Mouse (Mus musculus): ENCODE results near the gene Carmil2. TPM values are rescaled to one million over a fixed set of nuclear protein-coding genes. Genes with fewer than 3 reads are reported as not detected.

The Carmil2 gene
- total and polyA plus RNA-seq, 3 experiments = 0.22 to 2.4 (median 0.59) TPM

DNA sequence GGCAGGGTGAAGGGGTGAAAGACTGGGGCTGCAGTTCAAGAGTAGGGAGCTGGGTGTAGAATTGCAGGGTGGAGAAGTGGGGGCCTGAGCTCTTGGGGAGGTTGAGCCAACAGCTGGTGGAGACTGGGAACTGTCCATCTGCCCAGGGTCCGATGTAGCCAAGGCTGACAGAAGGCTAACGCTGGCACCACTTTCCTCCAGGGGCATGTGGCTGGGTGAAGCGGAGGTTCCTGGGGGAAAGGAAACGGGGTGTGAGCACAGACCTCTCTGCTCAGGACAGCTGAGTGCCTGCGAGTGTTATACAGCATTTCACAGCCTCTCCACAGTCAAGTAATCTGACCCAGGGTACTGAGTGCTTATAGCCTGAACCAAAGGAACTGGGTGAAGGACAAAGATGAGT lies 12.7 kb downstream of the Carmil2 start:
- DNase-seq (ENCODE audit: low spot score) (no peak), ATAC-seq (ENCODE audit: extremely low read depth, insufficient number of reproducible peaks, low FRiP score, poor library complexity, severe bottlenecking) (no peak)
- TF ChIP-seq GATA2 (IDR thresholded peaks at IDR 0.05; ENCODE audit: borderline replicate concordance, low read depth, low read length) (no peak), TAL1 (conservative IDR thresholded peaks at IDR 0.05; ENCODE audit: low read depth, low read length) (no peak), GATA1 (IDR thresholded peaks at IDR 0.05; ENCODE audit: borderline replicate concordance, low read length) (no peak)
- Histone ChIP-seq H3K27me3 (ENCODE audit: insufficient read depth, low read length) (no peaks in the 10 kb centered on the region), H3K4me1 (ENCODE audit: insufficient read depth, low read depth, low read length) (peaks cover 50% of the 10 kb centered on the region), H3K4me3 (ENCODE audit: low read depth, low read length) (no peak overlapping the region), H3K9me3 (replicated peaks) (no peaks in the 10 kb centered on the region), H3K36me3 (replicated peaks) (peaks cover 79% of the 10 kb centered on the region)

DNA sequence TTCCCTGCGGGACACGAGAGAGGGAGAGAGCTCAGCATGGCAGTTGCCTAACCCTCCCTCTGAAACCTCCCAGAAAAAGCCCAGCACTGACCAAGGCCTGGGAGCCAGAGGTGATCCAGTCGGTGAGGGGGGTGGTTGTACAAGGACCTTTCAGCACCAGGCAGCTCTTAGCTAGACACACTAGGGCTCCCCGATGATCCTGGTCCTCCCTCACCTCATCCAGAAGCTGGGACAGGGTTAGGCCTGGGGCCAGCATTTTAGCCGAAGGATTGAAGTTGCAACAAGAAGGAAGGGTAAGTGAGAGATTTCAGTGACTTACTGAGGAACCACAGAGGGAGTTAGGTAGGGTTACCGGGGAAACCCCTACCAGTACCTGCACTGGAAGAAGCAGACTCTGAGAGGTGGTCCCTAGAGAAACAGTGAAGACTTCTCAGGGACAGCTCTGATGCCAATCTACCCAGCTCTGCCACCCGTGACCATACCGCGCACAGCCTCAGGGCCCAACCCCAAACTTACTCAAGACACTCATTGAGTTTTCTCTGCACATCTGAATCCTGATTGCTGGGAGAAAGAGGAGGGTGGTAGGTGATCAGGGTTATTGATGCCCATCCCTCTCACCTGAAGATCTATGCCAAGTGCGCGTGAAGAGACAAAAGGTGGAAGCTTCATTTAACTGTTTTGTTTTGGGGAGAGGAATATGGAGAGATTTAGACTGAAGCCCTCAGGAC lies 13.6 kb downstream of the Carmil2 start:
- DNase-seq (ENCODE audit: low spot score) (no peak), ATAC-seq (ENCODE audit: extremely low read depth, insufficient number of reproducible peaks, low FRiP score, poor library complexity, severe bottlenecking) (no peak)
- Histone ChIP-seq H3K36me3 (replicated peaks) (peaks cover 83% of the 10 kb centered on the region), H3K9me3 (replicated peaks) (no peaks in the 10 kb centered on the region), H3K27me3 (ENCODE audit: insufficient read depth, low read length) (no peaks in the 10 kb centered on the region), H3K4me3 (ENCODE audit: low read depth, low read length) (peak overlapping the region; percentile 79; the same call in 1 of the 2 replicates), H3K4me1 (ENCODE audit: insufficient read depth, low read depth, low read length) (peaks cover 45% of the 10 kb centered on the region)
- no peak for TF ChIP-seq GATA2 (IDR thresholded peaks at IDR 0.05; ENCODE audit: borderline replicate concordance, low read depth, low read length)

DNA sequence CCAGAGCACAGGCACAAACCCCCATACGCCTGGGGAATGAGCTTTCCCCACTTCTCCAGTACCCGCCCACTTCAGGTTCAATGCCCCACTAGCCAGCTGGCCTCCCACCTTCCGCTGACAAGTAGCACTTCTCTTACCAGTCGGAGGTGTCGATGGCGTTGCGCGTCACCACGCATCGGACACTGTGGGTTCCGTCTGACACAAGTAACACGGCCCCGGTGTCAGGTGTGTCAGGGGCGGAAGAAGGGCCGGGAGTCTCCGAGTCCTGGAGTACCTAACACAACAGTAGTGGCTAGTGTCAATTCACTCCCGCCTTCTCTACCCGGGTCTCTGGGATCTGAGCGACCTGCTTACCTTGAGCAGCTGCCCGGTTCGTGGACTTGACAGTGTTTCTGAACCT lies 14.5 kb downstream of the Carmil2 start:
- ATAC-seq (ENCODE audit: extremely low read depth, insufficient number of reproducible peaks, low FRiP score, poor library complexity, severe bottlenecking) (peak; percentile 42), DNase-seq (ENCODE audit: low spot score) (peak; percentile 77)
- Histone ChIP-seq H3K36me3 (replicated peaks) (peaks cover 83% of the 10 kb centered on the region), H3K4me3 (ENCODE audit: low read depth, low read length) (peak overlapping the region; percentile 79), H3K4me1 (ENCODE audit: insufficient read depth, low read depth, low read length) (peaks cover 49% of the 10 kb centered on the region), H3K9me3 (replicated peaks) (no peaks in the 10 kb centered on the region), H3K27me3 (ENCODE audit: insufficient read depth, low read length) (no peaks in the 10 kb centered on the region)
- TF ChIP-seq CTCF (IDR thresholded peaks at IDR 0.05; ENCODE audit: low read depth, low read length) = no peak
- TF ChIP-seq POLR2AphosphoS5 (IDR thresholded peaks at IDR 0.05; ENCODE audit: insufficient replicate concordance, low read depth, low read length) = no peak
- no peak for TF ChIP-seq GATA1 (IDR thresholded peaks at IDR 0.05; ENCODE audit: borderline replicate concordance, low read length)
- TF ChIP-seq TAL1 (conservative IDR thresholded peaks at IDR 0.05; ENCODE audit: low read depth, low read length) = no peak
- TF ChIP-seq GATA2 (IDR thresholded peaks at IDR 0.05; ENCODE audit: borderline replicate concordance, low read depth, low read length) = no peak

DNA sequence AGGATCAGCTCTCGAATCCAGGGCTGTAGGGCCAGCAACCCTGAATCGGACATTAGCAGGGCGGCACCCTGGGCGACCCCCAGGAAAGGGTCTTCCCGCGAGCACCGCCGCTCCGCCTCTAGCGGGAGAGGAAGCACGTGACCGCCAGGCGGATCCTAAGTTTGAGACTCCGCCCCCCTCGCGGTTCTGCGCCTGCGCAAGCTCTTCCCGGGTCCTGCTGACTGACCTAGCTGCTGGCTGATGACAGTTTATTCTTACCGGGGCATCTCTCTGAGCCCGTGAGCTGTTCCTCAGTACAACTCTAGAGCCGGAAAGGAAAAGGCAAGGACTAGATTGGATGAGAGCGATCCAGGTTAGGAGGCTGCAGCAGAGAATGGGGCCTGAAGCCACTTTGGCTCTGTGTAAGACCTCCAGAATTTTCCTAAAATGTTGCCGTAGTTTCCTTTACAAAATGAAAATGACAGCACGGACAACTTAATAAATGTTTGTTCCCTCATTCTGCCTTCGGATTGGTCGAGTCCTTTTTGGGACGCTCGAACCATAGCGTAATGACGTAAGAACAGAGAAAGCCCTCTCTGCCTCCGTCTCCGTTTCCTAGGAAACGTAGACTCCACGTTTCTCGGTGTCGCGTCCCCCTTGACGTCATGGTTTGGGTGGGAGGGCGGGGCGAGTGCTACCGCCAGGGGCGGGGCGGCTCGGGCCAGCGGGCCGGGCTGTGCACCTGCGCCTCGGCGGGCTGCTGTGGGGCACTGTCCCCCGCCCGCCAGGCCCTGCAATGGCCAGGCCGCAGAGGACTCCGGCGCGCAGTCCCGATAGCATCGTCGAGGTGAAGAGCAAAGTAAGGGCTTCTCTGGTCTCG lies 15.1 kb downstream of the Carmil2 start, which contains the start of the genes Acd and Pard6a:
TSS of gene Acd (minus strand) at position 137 of the 859 bp plus-strand sequence.
TSS of gene Pard6a (plus strand) at position 183 of the 859 bp plus-strand sequence.
- DNase-seq (ENCODE audit: low spot score) (peak; percentile 99), ATAC-seq (ENCODE audit: extremely low read depth, insufficient number of reproducible peaks, low FRiP score, poor library complexity, severe bottlenecking) (peak; percentile 74)
- peaks cover 83% of the 10 kb centered on the region for H3K36me3 ChIP-seq (replicated peaks)
- H3K9me3 ChIP-seq (replicated peaks) = no peaks in the 10 kb centered on the region
- H3K27me3 ChIP-seq (ENCODE audit: insufficient read depth, low read length) = no peaks in the 10 kb centered on the region
- peak within 1 kb of the TSS; percentile 79 for H3K4me3 ChIP-seq (ENCODE audit: low read depth, low read length)
- H3K4me1 ChIP-seq (ENCODE audit: insufficient read depth, low read depth, low read length) = peaks cover 53% of the 10 kb centered on the region
- TF ChIP-seq GATA2 (IDR thresholded peaks at IDR 0.05; ENCODE audit: borderline replicate concordance, low read depth, low read length) = no peak
- TF ChIP-seq TAL1 (conservative IDR thresholded peaks at IDR 0.05; ENCODE audit: low read depth, low read length) = no peak
- TF ChIP-seq CTCF (IDR thresholded peaks at IDR 0.05; ENCODE audit: low read depth, low read length) = no peak
- no peak for TF ChIP-seq POLR2AphosphoS5 (IDR thresholded peaks at IDR 0.05; ENCODE audit: insufficient replicate concordance, low read depth, low read length)
- no peak for TF ChIP-seq GATA1 (IDR thresholded peaks at IDR 0.05; ENCODE audit: borderline replicate concordance, low read length)

DNA sequence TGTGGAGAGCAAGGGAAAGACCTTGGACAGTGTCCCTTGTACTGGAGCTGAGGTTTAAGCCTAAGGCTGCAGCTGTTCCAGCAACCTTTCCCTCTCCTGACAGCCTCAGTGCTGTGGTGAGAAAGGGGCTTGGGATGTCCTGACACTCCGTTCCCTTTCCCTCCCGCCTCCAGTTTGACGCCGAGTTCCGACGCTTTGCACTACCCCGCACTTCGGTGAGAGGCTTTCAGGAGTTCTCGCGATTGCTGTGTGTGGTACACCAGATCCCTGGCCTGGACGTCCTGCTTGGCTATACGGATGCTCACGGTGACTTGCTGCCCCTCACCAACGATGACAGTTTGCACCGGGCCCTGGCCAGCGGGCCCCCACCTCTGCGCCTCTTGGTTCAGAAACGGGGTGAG lies 15.9 kb downstream of the Carmil2 start:
- no peak for DNase-seq (ENCODE audit: low spot score)
- TF ChIP-seq GATA2 (IDR thresholded peaks at IDR 0.05; ENCODE audit: borderline replicate concordance, low read depth, low read length) (no peak), POLR2AphosphoS5 (IDR thresholded peaks at IDR 0.05; ENCODE audit: insufficient replicate concordance, low read depth, low read length) (0 out of 2 replicates have a peak, but pooled peaks have one; percentile 46)
- Histone ChIP-seq H3K9me3 (replicated peaks) (no peaks in the 10 kb centered on the region), H3K4me3 (ENCODE audit: low read depth, low read length) (peak overlapping the region; percentile 79), H3K27me3 (ENCODE audit: insufficient read depth, low read length) (no peaks in the 10 kb centered on the region), H3K36me3 (replicated peaks) (peaks cover 79% of the 10 kb centered on the region), H3K4me1 (ENCODE audit: insufficient read depth, low read depth, low read length) (peaks cover 56% of the 10 kb centered on the region)
- no peak for ATAC-seq (ENCODE audit: extremely low read depth, insufficient number of reproducible peaks, low FRiP score, poor library complexity, severe bottlenecking)

DNA sequence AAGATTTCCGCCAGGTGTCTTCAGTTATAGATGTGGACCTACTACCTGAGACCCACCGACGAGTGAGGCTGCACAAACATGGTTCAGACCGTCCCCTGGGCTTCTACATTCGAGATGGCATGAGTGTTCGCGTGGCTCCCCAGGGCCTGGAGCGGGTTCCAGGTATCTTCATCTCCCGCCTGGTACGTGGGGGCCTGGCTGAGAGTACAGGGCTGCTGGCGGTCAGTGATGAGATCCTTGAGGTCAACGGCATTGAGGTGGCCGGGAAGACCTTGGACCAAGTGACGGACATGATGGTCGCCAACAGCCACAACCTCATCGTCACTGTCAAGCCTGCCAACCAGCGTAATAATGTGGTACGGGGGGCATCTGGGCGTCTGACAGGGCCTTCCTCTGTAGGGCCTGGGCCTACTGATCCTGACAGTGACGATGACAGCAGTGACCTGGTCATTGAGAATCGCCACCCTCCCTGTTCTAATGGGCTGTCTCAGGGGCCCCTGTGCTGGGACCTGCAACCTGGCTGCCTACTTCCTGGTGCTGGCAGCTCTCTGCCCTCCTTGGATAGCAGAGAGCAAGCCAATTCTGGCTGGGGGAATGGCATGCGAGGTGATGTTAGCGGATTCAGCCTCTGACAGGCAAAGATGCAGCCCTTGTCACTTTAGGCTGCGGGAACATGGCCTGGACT lies 16.8 kb downstream of the Carmil2 start:
- H3K36me3 ChIP-seq (replicated peaks) = peaks cover 70% of the 10 kb centered on the region
- H3K4me1 ChIP-seq (ENCODE audit: insufficient read depth, low read depth, low read length) = peaks cover 64% of the 10 kb centered on the region
- no peak overlapping the region for H3K4me3 ChIP-seq (ENCODE audit: low read depth, low read length)
- H3K27me3 ChIP-seq (ENCODE audit: insufficient read depth, low read length) = no peaks in the 10 kb centered on the region
- DNase-seq (ENCODE audit: low spot score) = no peak
- ATAC-seq (ENCODE audit: extremely low read depth, insufficient number of reproducible peaks, low FRiP score, poor library complexity, severe bottlenecking) = no peak
- no peaks in the 10 kb centered on the region for H3K9me3 ChIP-seq (replicated peaks)
- TF ChIP-seq TAL1 (conservative IDR thresholded peaks at IDR 0.05; ENCODE audit: low read depth, low read length) (no peak), CTCF (IDR thresholded peaks at IDR 0.05; ENCODE audit: low read depth, low read length) (no peak), GATA2 (IDR thresholded peaks at IDR 0.05; ENCODE audit: borderline replicate concordance, low read depth, low read length) (no peak)

All from G1E (cell line).